Mouse (Mus musculus): ENCODE measurements around the gene Pex5l. TPM values are rescaled to one million over a fixed set of nuclear protein-coding genes. Genes with fewer than 3 reads are reported as not detected.

Pex5l gene
- total RNA-seq (2022) = under 1 TPM; 0.34 to 0.67 (median 0.43) TPM

GRCm38 (mm10) chr3:33142901-33143461 is at the start of gene Pex5l:
TSS of gene Pex5l (minus strand) at chr3:33143247.
- DNase-seq (ENCODE audit: low spot score in 2 of 2) = peak in 1 of 2 experiments; percentile 4

GRCm38 (mm10) chr3:33165186-33165585 is 22.1 kb upstream of the Pex5l start:
- DNase-seq (ENCODE audit: low spot score in 2 of 2) = no peak

- no peak for DNase-seq (ENCODE audit: low spot score in 2 of 2)
These were observed 20.8 kb upstream of the Pex5l start for GRCm38 (mm10) chr3:33163821-33164220.

GRCm38 (mm10) chr3:33143592-33143991 is 545 bp upstream of the Pex5l start:
- DNase-seq (ENCODE audit: low spot score in 2 of 2) = no peak

GRCm38 (mm10) chr3:33142398-33142797 is 649 bp downstream of the Pex5l start:
- no peak for DNase-seq (ENCODE audit: low spot score in 2 of 2)

- no peak for DNase-seq (ENCODE audit: low spot score in 2 of 2)
These were observed 13.1 kb downstream of the Pex5l start for GRCm38 (mm10) chr3:33129944-33130343.

GRCm38 (mm10) chr3:33124796-33125195 is 18.3 kb downstream of the Pex5l start:
- DNase-seq (ENCODE audit: low spot score in 2 of 2) = no peak

- DNase-seq (ENCODE audit: low spot score in 2 of 2) = no peak
These were observed 37.3 kb downstream of the Pex5l start for GRCm38 (mm10) chr3:33105785-33106184.

GRCm38 (mm10) chr3:33103501-33103900 is 39.5 kb downstream of the Pex5l start:
- DNase-seq (ENCODE audit: low spot score in 2 of 2) = no peak

GRCm38 (mm10) chr3:33098550-33099295 is 44.3 kb downstream of the Pex5l start:
- DNase-seq (ENCODE audit: low spot score in 2 of 2) = no peak

- no peak for DNase-seq (ENCODE audit: low spot score in 2 of 2)
These were observed 49.4 kb downstream of the Pex5l start for GRCm38 (mm10) chr3:33093646-33094045.

GRCm38 (mm10) chr3:33090001-33090400 is 53.0 kb downstream of the Pex5l start:
- DNase-seq (ENCODE audit: low spot score in 2 of 2) = no peak

- DNase-seq (ENCODE audit: low spot score in 2 of 2) = no peak
These were observed 53.6 kb downstream of the Pex5l start for GRCm38 (mm10) chr3:33089470-33089869.

GRCm38 (mm10) chr3:33088276-33088675 is 54.8 kb downstream of the Pex5l start:
- no peak for DNase-seq (ENCODE audit: low spot score in 2 of 2)

GRCm38 (mm10) chr3:33082806-33083338 is 60.2 kb downstream of the Pex5l start:
- no peak for DNase-seq (ENCODE audit: low spot score in 2 of 2)

- no peak for DNase-seq (ENCODE audit: low spot score in 2 of 2)
These were observed 61.3 kb downstream of the Pex5l start for GRCm38 (mm10) chr3:33081793-33082192.

- no peak for DNase-seq (ENCODE audit: low spot score in 2 of 2)
These were observed 63.4 kb downstream of the Pex5l start for GRCm38 (mm10) chr3:33079658-33080057.

- no peak for DNase-seq (ENCODE audit: low spot score in 2 of 2)
These were observed 63.9 kb downstream of the Pex5l start for GRCm38 (mm10) chr3:33079171-33079570.

- no peak for DNase-seq (ENCODE audit: low spot score in 2 of 2)
These were observed 67.4 kb downstream of the Pex5l start for GRCm38 (mm10) chr3:33075696-33076095.

GRCm38 (mm10) chr3:33074266-33074981 is 68.6 kb downstream of the Pex5l start:
- no peak for DNase-seq (ENCODE audit: low spot score in 2 of 2)

GRCm38 (mm10) chr3:33073905-33074265 is 69.2 kb downstream of the Pex5l start:
- no peak for DNase-seq (ENCODE audit: low spot score in 2 of 2)

- no peak for DNase-seq (ENCODE audit: low spot score in 2 of 2)
These were observed 72.3 kb downstream of the Pex5l start for GRCm38 (mm10) chr3:33070771-33071170.

Data from gastrocnemius, adult 8-10 months (tissue).